Mouse (Mus musculus) limb, embryonic 11.5 days (tissue): ENCODE measurements at regions not wholly inside any gene's neighbourhood (a gene's known extent, or its start where the extent isn't known, plus 50 kb on each side); places are given as distances from the start of the nearest gene placed in this dataset.

Experiments
- ATAC-seq: fragments of 200-750 bp; cut with Nextera tagmentation; 2 replicates; pipeline ENCODE4 v1.8.0; 2017; ENCODE audit warnings: low read depth; ENCODE audit not compliant: insufficient number of reproducible peaks, low FRiP score, low TSS enrichment
- DNase-seq: peaks from one replicate; pipeline ENCODE4 v3.0.0-alpha.2; 2015; ENCODE audit warnings: low spot score
- H3K27ac ChIP-seq: fragments of 300-500 bp; sonication (generic); replicated peaks from 2 replicates; pipeline ENCODE4 v1.5.1; 2014; ENCODE audit warnings: low read depth, mild to moderate bottlenecking, low read length
- H3K27me3 ChIP-seq: fragments of 300-500 bp; sonication (generic); 2 replicates; pipeline ENCODE4 v1.6.1; 2014; ENCODE audit warnings: mild to moderate bottlenecking, low read length, mixed read lengths; ENCODE audit not compliant: control insufficient read depth, insufficient read depth
- H3K36me3 ChIP-seq: fragments of 300-500 bp; sonication (generic); 2 replicates; pipeline ENCODE4 v1.6.1; 2014; ENCODE audit warnings: mild to moderate bottlenecking, low read length, moderate library complexity, mixed read lengths; ENCODE audit not compliant: control insufficient read depth, insufficient read depth
- H3K4me1 ChIP-seq: fragments of 300-500 bp; sonication (generic); 2 replicates; pipeline ENCODE4 v1.6.1; 2014; ENCODE audit warnings: low read length, mixed read lengths; ENCODE audit not compliant: control insufficient read depth, insufficient read depth
- H3K4me2 ChIP-seq: fragments of 300-500 bp; sonication (generic); 2 replicates; pipeline ENCODE4 v1.6.1; 2014; ENCODE audit warnings: low read depth, mild to moderate bottlenecking, moderate library complexity; ENCODE audit not compliant: severe bottlenecking
- H3K4me3 ChIP-seq: fragments of 300-500 bp; sonication (generic); 2 replicates; pipeline ENCODE4 v1.5.1; 2014; ENCODE audit warnings: low read depth, low read length
- H3K9ac ChIP-seq: fragments of 300-500 bp; sonication (generic); 2 replicates; pipeline ENCODE4 v1.6.1; 2014; ENCODE audit warnings: mild to moderate bottlenecking, low read length
- H3K9me3 ChIP-seq: fragments of 300-500 bp; sonication (generic); 2 replicates; pipeline ENCODE4 v1.6.1; 2016; ENCODE audit warnings: low read length; ENCODE audit not compliant: control insufficient read depth
- WGBS: fragments of 180-500 bp; shearing (Covaris S2); extraction: QIAGEN DNeasy Blood & Tissue Kit; methylation state at CpG from one replicate; pipeline ENCODE4 v1.1.7; 2014; 5-methylcytosine and 5-hydroxymethylcytosine counted together

GRCm38 (mm10) chr15:97151793-97152192, 95.1 kb upstream of the Pced1b start:
- no peak for DNase-seq

GRCm38 (mm10) chr15:97150983-97151735, 95.4 kb upstream of the Slc38a4 start:
- H3K4me2 ChIP-seq, result no peak overlapping the region
- no peak for ATAC-seq
- no peaks in the 10 kb centered on the region for H3K36me3 ChIP-seq
- no peak overlapping the region for H3K27ac ChIP-seq
- no peaks in the 10 kb centered on the region for H3K9me3 ChIP-seq
- H3K9ac ChIP-seq, result no peak overlapping the region
- H3K4me1 ChIP-seq, result no peaks in the 10 kb centered on the region
- WGBS, result 88% methylated on average over 10 of the region's 10 CpGs
- DNase-seq, result no peak
- no peak overlapping the region for H3K4me3 ChIP-seq
- no peaks in the 10 kb centered on the region for H3K27me3 ChIP-seq

More at GRCm38 (mm10) chr15:97151793-97152192, 95.1 kb upstream of the Pced1b start:
- no peak for ATAC-seq
- no peaks in the 10 kb centered on the region for H3K9me3 ChIP-seq
- H3K4me2 ChIP-seq, result no peak overlapping the region
- no peak overlapping the region for H3K27ac ChIP-seq
- H3K9ac ChIP-seq, result no peak overlapping the region
- no peaks in the 10 kb centered on the region for H3K4me1 ChIP-seq
- no peaks in the 10 kb centered on the region for H3K36me3 ChIP-seq
- H3K27me3 ChIP-seq, result no peaks in the 10 kb centered on the region
- WGBS, result 88% methylated on average over 12 of the region's 12 CpGs
- no peak overlapping the region for H3K4me3 ChIP-seq

- Histone ChIP-seq H3K27me3 (no peaks in the 10 kb centered on the region), H3K9me3 (no peaks in the 10 kb centered on the region), H3K36me3 (no peaks in the 10 kb centered on the region), H3K4me3 (no peak overlapping the region), H3K9ac (no peak overlapping the region), H3K4me1 (no peaks in the 10 kb centered on the region), H3K27ac (no peak overlapping the region), H3K4me2 (no peak overlapping the region)
- WGBS, result 77% methylated on average over 2 of the region's 2 CpGs
- ATAC-seq (no peak), DNase-seq (no peak)
These were observed 86.2 kb upstream of the Slc38a4 start for GRCm38 (mm10) chr15:97141958-97142357.

- no peak for ATAC-seq
- no peak for DNase-seq
- 85% methylated on average over 3 of the region's 3 CpGs for WGBS
These were observed 82.5 kb upstream of the Slc38a4 start for GRCm38 (mm10) chr15:97138265-97138664.

GRCm38 (mm10) chr15:97135291-97135690, 79.5 kb upstream of the Slc38a4 start:
- Histone ChIP-seq H3K27me3 (no peaks in the 10 kb centered on the region), H3K9me3 (no peaks in the 10 kb centered on the region), H3K4me3 (no peak overlapping the region), H3K27ac (no peak overlapping the region), H3K9ac (no peak overlapping the region), H3K4me2 (no peak overlapping the region), H3K36me3 (no peaks in the 10 kb centered on the region), H3K4me1 (no peaks in the 10 kb centered on the region)
- WGBS, result 10% methylated on average over 11 of the region's 11 CpGs
- ATAC-seq (no peak), DNase-seq (peak; percentile 63)

More at GRCm38 (mm10) chr15:97138265-97138664, 82.5 kb upstream of the Slc38a4 start:
- H3K9me3 ChIP-seq, result no peaks in the 10 kb centered on the region
- no peak overlapping the region for H3K4me3 ChIP-seq
- H3K4me1 ChIP-seq, result no peaks in the 10 kb centered on the region
- no peak overlapping the region for H3K27ac ChIP-seq
- H3K9ac ChIP-seq, result no peak overlapping the region
- H3K27me3 ChIP-seq, result no peaks in the 10 kb centered on the region
- no peaks in the 10 kb centered on the region for H3K36me3 ChIP-seq
- H3K4me2 ChIP-seq, result no peak overlapping the region

GRCm38 (mm10) chr15:97127771-97128170, 72.0 kb upstream of the Slc38a4 start:
- DNase-seq, result no peak
- WGBS, result 84% methylated on average over 8 of the region's 8 CpGs
- Histone ChIP-seq H3K9ac (no peak overlapping the region), H3K4me2 (no peak overlapping the region), H3K27ac (no peak overlapping the region), H3K4me1 (no peaks in the 10 kb centered on the region), H3K4me3 (no peak overlapping the region), H3K36me3 (no peaks in the 10 kb centered on the region), H3K9me3 (no peaks in the 10 kb centered on the region), H3K27me3 (no peaks in the 10 kb centered on the region)
- ATAC-seq, result no peak

GRCm38 (mm10) chr15:97125836-97126822, 70.4 kb upstream of the Slc38a4 start:
- Histone ChIP-seq H3K9me3 (no peaks in the 10 kb centered on the region), H3K4me3 (no peak overlapping the region), H3K4me1 (no peaks in the 10 kb centered on the region), H3K36me3 (no peaks in the 10 kb centered on the region), H3K9ac (no peak overlapping the region), H3K27ac (no peak overlapping the region), H3K4me2 (no peak overlapping the region), H3K27me3 (no peaks in the 10 kb centered on the region)
- ATAC-seq (no peak), DNase-seq (no peak)
- 84% methylated on average over 15 of the region's 15 CpGs for WGBS

GRCm38 (mm10) chr15:97122263-97122662, 66.5 kb upstream of the Slc38a4 start:
- Histone ChIP-seq H3K4me2 (no peak overlapping the region), H3K9me3 (no peaks in the 10 kb centered on the region), H3K36me3 (no peaks in the 10 kb centered on the region), H3K4me3 (no peak overlapping the region), H3K9ac (no peak overlapping the region), H3K27me3 (no peaks in the 10 kb centered on the region), H3K27ac (no peak overlapping the region), H3K4me1 (no peaks in the 10 kb centered on the region)
- no peak for DNase-seq
- WGBS, result 81% methylated on average over 6 of the region's 6 CpGs
- no peak for ATAC-seq
